Mouse (Mus musculus): Measurements from ENCODE around the gene Bzw1. TPM values are rescaled to one million over a fixed set of nuclear protein-coding genes. Genes with fewer than 3 reads are reported as not detected.
A peak's percentile ranks its signal among the peaks of the same experiment; 100 is the strongest.

The Bzw1 gene
- polyA plus RNA-seq, 1 experiment from 2014 or later = 344 TPM

DNA sequence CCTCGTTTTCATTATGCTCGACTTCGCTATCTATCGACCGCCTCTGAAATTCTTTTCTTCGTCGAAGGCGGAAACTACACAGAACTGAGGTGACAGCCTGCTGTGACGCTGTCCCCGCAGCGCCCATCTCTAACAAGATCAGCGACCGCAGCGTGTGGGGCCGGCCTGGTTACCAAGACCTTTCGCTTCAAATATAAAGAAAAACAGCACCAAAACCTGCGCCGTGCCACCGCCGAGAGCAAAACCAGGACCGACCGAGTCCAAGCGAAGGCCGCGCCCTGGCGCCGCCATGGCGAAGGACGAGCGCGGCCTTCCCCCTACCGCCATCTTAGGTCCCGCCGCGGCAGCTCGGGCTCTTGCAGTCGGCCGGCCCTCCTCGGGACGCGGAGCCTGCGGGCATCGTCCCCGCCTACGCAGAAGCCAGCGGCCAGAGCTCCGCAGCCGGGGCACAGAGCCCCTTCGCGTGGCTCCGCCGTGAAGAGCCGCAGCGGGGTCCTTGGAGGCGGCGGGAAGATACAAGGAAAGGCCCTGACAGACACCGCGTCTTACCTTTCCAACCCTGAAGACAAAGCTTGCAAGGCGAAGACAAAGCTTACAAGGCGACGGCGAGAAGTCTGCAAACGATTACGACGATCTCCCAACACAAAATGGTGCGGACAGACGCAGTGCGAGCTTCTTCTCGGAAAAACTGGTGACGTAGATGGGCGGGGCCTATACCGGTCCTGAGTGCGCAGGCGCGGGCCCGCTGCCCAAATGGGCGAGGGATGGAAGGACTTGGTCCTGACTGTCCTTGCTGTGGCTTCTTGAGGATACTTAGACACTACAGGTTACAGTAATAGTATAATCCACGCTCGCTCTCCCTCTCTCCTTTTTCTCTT is 30.9 kb downstream of the Bzw1 start, which contains the start of gene Clk1:
Clk1 (minus strand) TSS at position 696 of the 878 bp plus-strand sequence.
- peaks cover 24% of the 10 kb centered on the region for H3K36me3 ChIP-seq (ENCODE audit: control insufficient read depth, insufficient read depth, low read length)
- WGBS = under 1% methylated on average over 79 of the region's 79 CpGs
- H3K9me3 ChIP-seq (ENCODE audit: control insufficient read depth, low read length) = no peaks in the 10 kb centered on the region
- peak; percentile 89 for ATAC-seq (replicated peaks; ENCODE audit: low FRiP score)
- peak within 1 kb of the TSS; percentile 100 for H3K27ac ChIP-seq (ENCODE audit: low read depth, low read length)
- no peaks in the 10 kb centered on the region for H3K27me3 ChIP-seq (replicated peaks; ENCODE audit: control insufficient read depth, insufficient read depth, low read length)
- peak; percentile 85 for DNase-seq (ENCODE audit: low spot score)
- H3K4me1 ChIP-seq (replicated peaks; ENCODE audit: control insufficient read depth, insufficient read depth, low read length) = peaks cover 9% of the 10 kb centered on the region
- peak within 1 kb of the TSS; percentile 100 for H3K4me3 ChIP-seq (ENCODE audit: low read depth, low read length)
- peak within 1 kb of the TSS; percentile 63 for H3K4me2 ChIP-seq
- H3K9ac ChIP-seq (ENCODE audit: low read depth, low read length) = peak within 1 kb of the TSS; percentile 100

DNA sequence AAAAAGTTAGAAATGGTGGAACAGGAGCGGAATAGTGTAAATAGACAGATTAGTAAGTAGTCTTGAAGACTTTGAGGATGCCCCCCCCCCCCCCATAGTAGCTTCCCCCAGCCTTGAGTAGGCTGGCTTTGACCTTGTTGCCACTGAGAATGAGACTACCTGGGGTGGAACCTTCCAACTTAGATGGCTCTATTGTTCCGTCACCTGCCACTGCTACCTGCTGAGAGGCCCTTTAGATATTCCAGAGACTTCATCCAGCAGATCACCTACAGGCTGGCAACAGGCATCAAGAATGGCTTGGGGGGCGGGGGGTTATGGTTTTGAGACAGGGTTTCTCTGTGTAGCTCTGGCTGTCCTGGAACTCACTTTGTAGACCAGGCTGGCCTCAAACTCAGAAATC is 31.9 kb downstream of the Bzw1 start:
- H3K9ac ChIP-seq (ENCODE audit: low read depth, low read length) = no peak overlapping the region

DNA sequence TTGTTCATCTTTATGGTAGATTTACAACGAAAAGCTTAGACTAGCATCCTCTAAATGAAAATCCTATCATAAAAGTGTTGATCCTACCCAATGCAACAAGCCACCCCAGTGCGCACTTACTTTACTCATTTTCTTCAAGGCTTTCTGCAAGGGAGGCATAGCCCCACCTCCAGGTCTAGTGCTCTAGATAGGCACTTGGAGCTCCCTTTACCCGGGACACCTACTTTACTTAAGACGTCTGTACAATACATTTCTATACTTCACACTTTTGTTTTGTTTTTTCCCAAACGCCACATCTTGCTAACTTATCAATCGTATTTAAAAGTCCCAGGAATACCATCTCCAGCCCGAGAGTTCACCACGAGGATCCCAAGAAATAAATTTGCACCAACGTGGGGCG is 52.0 kb downstream of the Bzw1 start:
- peaks cover 8% of the 10 kb centered on the region; the same call in 1 of the 2 replicates for H3K36me3 ChIP-seq (ENCODE audit: control insufficient read depth, insufficient read depth, low read length)
- peaks cover 5% of the 10 kb centered on the region; the same call in 1 of the 2 replicates for H3K4me1 ChIP-seq (replicated peaks; ENCODE audit: control insufficient read depth, insufficient read depth, low read length)
- WGBS = 11% methylated on average over 10 of the region's 10 CpGs
- peak overlapping the region; percentile 75 for H3K4me2 ChIP-seq
- H3K27ac ChIP-seq (ENCODE audit: low read depth, low read length) = peak overlapping the region; percentile 84
- H3K4me3 ChIP-seq (ENCODE audit: low read depth, low read length) = peak overlapping the region; percentile 73
- H3K9ac ChIP-seq (ENCODE audit: low read depth, low read length) = peak overlapping the region; percentile 87
- ATAC-seq (replicated peaks; ENCODE audit: low FRiP score) (0 out of 2 replicates have a peak, but pooled peaks have one; percentile 48), DNase-seq (ENCODE audit: low spot score) (no peak)
- no peaks in the 10 kb centered on the region for H3K27me3 ChIP-seq (replicated peaks; ENCODE audit: control insufficient read depth, insufficient read depth, low read length)
- H3K9me3 ChIP-seq (ENCODE audit: control insufficient read depth, low read length) = no peaks in the 10 kb centered on the region

More for the DNA sequence above, 31.9 kb downstream of the Bzw1 start:
- Histone ChIP-seq H3K27me3 (replicated peaks; ENCODE audit: control insufficient read depth, insufficient read depth, low read length) (no peaks in the 10 kb centered on the region), H3K27ac (ENCODE audit: low read depth, low read length) (no peak overlapping the region; the same call in 1 of the 2 replicates), H3K36me3 (ENCODE audit: control insufficient read depth, insufficient read depth, low read length) (peaks cover 15% of the 10 kb centered on the region), H3K4me1 (replicated peaks; ENCODE audit: control insufficient read depth, insufficient read depth, low read length) (peaks cover 9% of the 10 kb centered on the region), H3K4me2 (no peak overlapping the region), H3K9me3 (ENCODE audit: control insufficient read depth, low read length) (no peaks in the 10 kb centered on the region), H3K4me3 (ENCODE audit: low read depth, low read length) (no peak overlapping the region)
- DNase-seq (ENCODE audit: low spot score) (no peak), ATAC-seq (replicated peaks; ENCODE audit: low FRiP score) (no peak)
- WGBS = 87% methylated on average over 3 of the region's 3 CpGs

DNA sequence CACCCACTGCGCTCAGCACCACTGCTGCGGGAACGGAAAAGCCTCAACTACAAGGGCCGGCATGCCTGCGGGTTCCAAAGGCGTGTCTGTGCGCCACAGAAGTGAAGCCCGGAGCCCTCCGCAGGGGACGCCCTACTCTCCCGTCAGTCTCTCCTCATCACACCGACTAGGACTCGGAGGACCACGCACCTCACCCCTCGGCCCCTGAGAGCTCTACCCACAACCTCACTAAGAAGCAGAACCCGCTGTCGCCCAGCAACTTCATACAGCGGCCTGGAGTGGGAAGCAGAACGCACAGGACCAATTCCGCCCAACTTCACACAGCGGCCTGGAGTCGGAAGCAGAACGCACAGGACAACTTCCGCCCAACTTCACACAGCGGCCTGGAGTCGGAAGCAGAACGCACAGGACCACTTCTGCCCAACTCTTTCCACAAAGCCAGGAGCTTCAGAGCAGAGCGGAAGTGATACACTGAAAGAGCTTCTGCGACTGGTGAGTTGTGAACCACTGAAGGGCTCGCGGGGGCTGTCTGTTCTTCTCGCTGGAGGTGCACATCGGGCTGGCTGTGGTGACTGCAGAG is 52.5 kb downstream of the Bzw1 start, which contains the start of the genes Nif3l1 and Ppil3:
Nif3l1 (plus strand) TSS at position 9 of the 580 bp plus-strand sequence.
Ppil3 (minus strand) TSS at position 344 of the 580 bp plus-strand sequence.
- peak within 1 kb of the TSS; percentile 84 for H3K27ac ChIP-seq (ENCODE audit: low read depth, low read length)
- peak; percentile 85 for DNase-seq (ENCODE audit: low spot score)
- H3K4me3 ChIP-seq (ENCODE audit: low read depth, low read length) = peak within 1 kb of the TSS; percentile 73
- under 1% methylated on average over 33 of the region's 33 CpGs for WGBS
- peaks cover 5% of the 10 kb centered on the region; the same call in 1 of the 2 replicates for H3K4me1 ChIP-seq (replicated peaks; ENCODE audit: control insufficient read depth, insufficient read depth, low read length)
- H3K4me2 ChIP-seq = peak within 1 kb of the TSS; percentile 75
- no peaks in the 10 kb centered on the region for H3K9me3 ChIP-seq (ENCODE audit: control insufficient read depth, low read length)
- ATAC-seq (replicated peaks; ENCODE audit: low FRiP score) = peak; percentile 94
- H3K27me3 ChIP-seq (replicated peaks; ENCODE audit: control insufficient read depth, insufficient read depth, low read length) = no peaks in the 10 kb centered on the region
- peak within 1 kb of the TSS; percentile 87 for H3K9ac ChIP-seq (ENCODE audit: low read depth, low read length)
- H3K36me3 ChIP-seq (ENCODE audit: control insufficient read depth, insufficient read depth, low read length) = peaks cover 8% of the 10 kb centered on the region; the same call in 1 of the 2 replicates

DNA sequence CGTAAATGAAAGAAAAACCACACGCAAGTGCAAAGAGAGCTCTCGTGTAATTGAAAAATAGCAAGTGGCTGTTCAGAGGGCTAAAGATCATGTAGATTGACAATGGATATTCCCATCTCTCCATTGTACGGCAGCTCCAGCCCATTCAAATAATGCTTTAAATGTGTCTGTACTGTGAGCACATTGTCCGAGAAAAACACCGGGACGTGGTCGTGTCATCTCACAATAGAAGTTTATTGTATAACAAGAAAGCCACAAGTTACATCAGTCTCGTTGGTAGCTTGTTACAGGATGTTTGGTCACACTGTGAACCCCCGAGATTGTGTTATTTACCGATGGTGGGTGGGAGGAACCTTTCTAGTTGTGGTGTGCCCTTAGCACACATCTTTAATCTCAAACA is 53.2 kb downstream of the Bzw1 start:
- Histone ChIP-seq H3K4me1 (replicated peaks; ENCODE audit: control insufficient read depth, insufficient read depth, low read length) (peaks cover 5% of the 10 kb centered on the region; the same call in 1 of the 2 replicates), H3K9me3 (ENCODE audit: control insufficient read depth, low read length) (no peaks in the 10 kb centered on the region), H3K4me2 (peak overlapping the region; percentile 75), H3K27me3 (replicated peaks; ENCODE audit: control insufficient read depth, insufficient read depth, low read length) (no peaks in the 10 kb centered on the region), H3K4me3 (ENCODE audit: low read depth, low read length) (peak overlapping the region; percentile 73), H3K36me3 (ENCODE audit: control insufficient read depth, insufficient read depth, low read length) (peaks cover 8% of the 10 kb centered on the region; the same call in 1 of the 2 replicates), H3K9ac (ENCODE audit: low read depth, low read length) (peak overlapping the region; percentile 87), H3K27ac (ENCODE audit: low read depth, low read length) (peak overlapping the region; percentile 84)
- WGBS = 10% methylated on average over 11 of the region's 11 CpGs
- DNase-seq (ENCODE audit: low spot score) (no peak), ATAC-seq (replicated peaks; ENCODE audit: low FRiP score) (no peak)

DNA sequence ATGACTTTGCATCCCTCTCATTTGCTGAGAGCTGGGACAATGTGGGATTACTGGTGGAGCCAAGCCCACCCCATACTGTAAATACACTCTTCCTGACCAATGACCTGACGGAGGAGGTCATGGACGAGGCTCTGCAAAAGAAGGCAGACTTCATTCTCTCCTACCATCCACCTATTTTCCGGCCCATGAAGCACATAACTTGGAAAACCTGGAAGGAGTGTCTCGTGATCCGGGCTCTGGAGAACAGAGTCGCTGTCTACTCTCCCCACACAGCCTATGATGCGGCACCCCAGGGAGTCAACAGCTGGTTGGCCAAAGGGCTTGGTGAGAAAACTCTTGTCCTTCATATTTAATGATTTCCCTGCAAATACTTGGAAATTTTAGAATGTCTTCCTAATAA is 55.1 kb downstream of the Bzw1 start:
- Histone ChIP-seq H3K36me3 (ENCODE audit: control insufficient read depth, insufficient read depth, low read length) (peaks cover 8% of the 10 kb centered on the region; the same call in 1 of the 2 replicates), H3K9me3 (ENCODE audit: control insufficient read depth, low read length) (no peaks in the 10 kb centered on the region), H3K4me2 (no peak overlapping the region), H3K27me3 (replicated peaks; ENCODE audit: control insufficient read depth, insufficient read depth, low read length) (no peaks in the 10 kb centered on the region), H3K4me1 (replicated peaks; ENCODE audit: control insufficient read depth, insufficient read depth, low read length) (peaks cover 5% of the 10 kb centered on the region; the same call in 1 of the 2 replicates), H3K27ac (ENCODE audit: low read depth, low read length) (no peak overlapping the region), H3K9ac (ENCODE audit: low read depth, low read length) (no peak overlapping the region), H3K4me3 (ENCODE audit: low read depth, low read length) (no peak overlapping the region)
- WGBS = 96% methylated on average over 7 of the region's 7 CpGs
- no peak for ATAC-seq (replicated peaks; ENCODE audit: low FRiP score)
- DNase-seq (ENCODE audit: low spot score) = no peak

DNA sequence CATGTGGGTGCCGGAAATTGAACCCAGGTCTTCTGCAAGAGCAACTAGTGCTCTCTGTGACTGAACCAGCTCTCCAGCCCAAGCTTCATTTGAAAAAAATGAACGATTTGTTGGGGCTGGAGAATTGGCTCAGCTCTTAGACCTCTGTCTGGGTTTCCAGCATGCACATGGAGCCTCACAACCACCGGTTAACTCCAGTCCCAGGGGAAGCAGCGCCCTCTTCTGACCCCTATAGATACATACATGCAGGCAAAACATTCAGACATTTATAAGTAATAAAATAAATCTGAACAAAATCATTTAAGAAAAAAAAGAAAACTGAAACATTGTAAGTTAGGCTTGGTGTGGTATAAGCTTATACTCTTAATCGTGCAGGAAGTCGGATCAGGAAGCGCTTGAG is 55.7 kb downstream of the Bzw1 start:
- no peak overlapping the region for H3K4me3 ChIP-seq (ENCODE audit: low read depth, low read length)
- peaks cover 5% of the 10 kb centered on the region; the same call in 1 of the 2 replicates for H3K4me1 ChIP-seq (replicated peaks; ENCODE audit: control insufficient read depth, insufficient read depth, low read length)
- H3K9ac ChIP-seq (ENCODE audit: low read depth, low read length) = no peak overlapping the region
- H3K27ac ChIP-seq (ENCODE audit: low read depth, low read length) = no peak overlapping the region
- DNase-seq (ENCODE audit: low spot score) (no peak), ATAC-seq (replicated peaks; ENCODE audit: low FRiP score) (no peak)
- H3K27me3 ChIP-seq (replicated peaks; ENCODE audit: control insufficient read depth, insufficient read depth, low read length) = no peaks in the 10 kb centered on the region
- no peaks in the 10 kb centered on the region for H3K9me3 ChIP-seq (ENCODE audit: control insufficient read depth, low read length)
- H3K36me3 ChIP-seq (ENCODE audit: control insufficient read depth, insufficient read depth, low read length) = peaks cover 13% of the 10 kb centered on the region; the same call in 1 of the 2 replicates
- H3K4me2 ChIP-seq = no peak overlapping the region
- 78% methylated on average over 7 of the region's 7 CpGs for WGBS

DNA sequence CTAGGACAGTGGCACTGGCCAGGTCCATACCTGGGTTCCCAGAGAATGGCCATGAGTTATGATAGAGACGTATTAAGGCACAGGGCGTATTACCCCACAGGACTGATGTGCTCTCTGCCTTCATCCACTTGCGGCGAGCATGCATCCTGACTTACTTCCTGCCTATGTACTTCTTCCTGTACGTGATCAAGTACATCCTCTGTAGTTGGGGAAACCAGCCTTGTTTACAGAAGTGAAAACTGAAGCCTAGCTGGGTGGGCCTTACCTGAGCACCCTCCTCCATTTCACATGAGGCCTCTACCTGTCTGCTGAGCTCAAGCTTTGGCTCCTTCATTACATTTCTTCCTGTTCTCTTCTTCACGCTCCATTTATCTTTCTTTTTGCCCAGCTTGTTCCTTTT is 61.6 kb downstream of the Bzw1 start:
- H3K9me3 ChIP-seq (ENCODE audit: control insufficient read depth, low read length) = no peaks in the 10 kb centered on the region
- no peak overlapping the region for H3K9ac ChIP-seq (ENCODE audit: low read depth, low read length)
- H3K27ac ChIP-seq (ENCODE audit: low read depth, low read length) = no peak overlapping the region
- peaks cover 37% of the 10 kb centered on the region for H3K36me3 ChIP-seq (ENCODE audit: control insufficient read depth, insufficient read depth, low read length)
- H3K4me2 ChIP-seq = no peak overlapping the region
- H3K4me1 ChIP-seq (replicated peaks; ENCODE audit: control insufficient read depth, insufficient read depth, low read length) = no peaks in the 10 kb centered on the region
- 84% methylated on average over 6 of the region's 6 CpGs for WGBS
- H3K4me3 ChIP-seq (ENCODE audit: low read depth, low read length) = no peak overlapping the region
- H3K27me3 ChIP-seq (replicated peaks; ENCODE audit: control insufficient read depth, insufficient read depth, low read length) = no peaks in the 10 kb centered on the region
- DNase-seq (ENCODE audit: low spot score) (no peak), ATAC-seq (replicated peaks; ENCODE audit: low FRiP score) (no peak)
